Mouse (Mus musculus): ENCODE results near the gene Creb5. TPM values are rescaled to one million over a fixed set of nuclear protein-coding genes. Genes with fewer than 3 reads are reported as not detected.

Gene Creb5
- total RNA-seq, 2 experiments from 2014 or later: 0.30 TPM; not detected in 1

GRCm38 (mm10) chr6:53472751-53473150, 185.7 kb downstream of the Creb5 start:
- no peak for ATAC-seq (replicated peaks; ENCODE audit: poor library complexity)

GRCm38 (mm10) chr6:53477501-53477900, 190.4 kb downstream of the Creb5 start:
- no peak for ATAC-seq (replicated peaks; ENCODE audit: poor library complexity)

GRCm38 (mm10) chr6:53490917-53491316, 203.8 kb downstream of the Creb5 start:
- no peak for ATAC-seq (replicated peaks; ENCODE audit: poor library complexity)

- no peak for ATAC-seq (replicated peaks; ENCODE audit: poor library complexity)
These were observed 204.3 kb downstream of the Creb5 start for GRCm38 (mm10) chr6:53491331-53491730.

- no peak for ATAC-seq (replicated peaks; ENCODE audit: poor library complexity)
These were observed 206.8 kb downstream of the Creb5 start for GRCm38 (mm10) chr6:53493864-53494263.

GRCm38 (mm10) chr6:53495667-53496066, 208.6 kb downstream of the Creb5 start:
- no peak for ATAC-seq (replicated peaks; ENCODE audit: poor library complexity)

- 0 out of 2 replicates have a peak, but pooled peaks have one; percentile 31 for ATAC-seq (replicated peaks; ENCODE audit: poor library complexity)
These were observed 209.3 kb downstream of the Creb5 start for GRCm38 (mm10) chr6:53496325-53496753.

GRCm38 (mm10) chr6:53497904-53498536, 210.9 kb downstream of the Creb5 start:
- no peak for ATAC-seq (replicated peaks; ENCODE audit: poor library complexity)

GRCm38 (mm10) chr6:53499621-53500295, 212.7 kb downstream of the Creb5 start:
- no peak for ATAC-seq (replicated peaks; ENCODE audit: poor library complexity)

GRCm38 (mm10) chr6:53501236-53501635, 214.2 kb downstream of the Creb5 start:
- no peak for ATAC-seq (replicated peaks; ENCODE audit: poor library complexity)

- no peak for ATAC-seq (replicated peaks; ENCODE audit: poor library complexity)
These were observed 220.0 kb downstream of the Creb5 start for GRCm38 (mm10) chr6:53506947-53507564.

- no peak for ATAC-seq (replicated peaks; ENCODE audit: poor library complexity)
These were observed 221.9 kb downstream of the Creb5 start for GRCm38 (mm10) chr6:53508847-53509494.

GRCm38 (mm10) chr6:53510005-53510404, 222.9 kb downstream of the Creb5 start:
- ATAC-seq (replicated peaks; ENCODE audit: poor library complexity): no peak

GRCm38 (mm10) chr6:53512226-53512625, 225.2 kb downstream of the Creb5 start:
- ATAC-seq (replicated peaks; ENCODE audit: poor library complexity): no peak

- no peak for ATAC-seq (replicated peaks; ENCODE audit: poor library complexity)
These were observed 226.3 kb downstream of the Creb5 start for GRCm38 (mm10) chr6:53513380-53513779.

- ATAC-seq (replicated peaks; ENCODE audit: poor library complexity): no peak
These were observed 227.8 kb downstream of the Creb5 start for GRCm38 (mm10) chr6:53514862-53515261.

- ATAC-seq (replicated peaks; ENCODE audit: poor library complexity): no peak
These were observed 228.5 kb downstream of the Creb5 start for GRCm38 (mm10) chr6:53515611-53516010.

GRCm38 (mm10) chr6:53517371-53517945, 230.4 kb downstream of the Creb5 start:
- ATAC-seq (replicated peaks; ENCODE audit: poor library complexity): no peak

GRCm38 (mm10) chr6:53523743-53524497, 236.8 kb downstream of the Creb5 start:
- no peak for ATAC-seq (replicated peaks; ENCODE audit: poor library complexity)

- no peak for ATAC-seq (replicated peaks; ENCODE audit: poor library complexity)
These were observed 239.4 kb downstream of the Creb5 start for GRCm38 (mm10) chr6:53526460-53526859.
